Mouse (Mus musculus) hindbrain, embryonic 11.5 days (tissue): Measurements from ENCODE around the gene Nkiras2. TPM values are rescaled to one million over a fixed set of nuclear protein-coding genes. Genes with fewer than 3 reads are reported as not detected.
"Not testable (repeated sequence)": the region's sequence is repeated elsewhere in the genome, so short reads cannot be mapped to it uniquely, and the experiment has no call there.

Experiments
- ATAC-seq: fragments of 200-750 bp; cut with Nextera tagmentation; 2 replicates; pipeline ENCODE4 v1.8.0; 2017; ENCODE audit warnings: mild to moderate bottlenecking, moderate TSS enrichment, moderate library complexity; ENCODE audit not compliant: low FRiP score
- DNase-seq: peaks from one replicate; pipeline ENCODE4 v3.0.0-alpha.2; 2015; ENCODE audit warnings: low spot score
- H3K27ac ChIP-seq: fragments of 300-500 bp; sonication (generic); 2 replicates; pipeline ENCODE4 v1.5.1; 2014; ENCODE audit warnings: mild to moderate bottlenecking, low read depth, low read length
- H3K27me3 ChIP-seq: fragments of 300-500 bp; sonication (generic); 2 replicates; pipeline ENCODE4 v1.6.1; 2014; ENCODE audit warnings: mild to moderate bottlenecking, low read length, moderate library complexity, mixed read lengths; ENCODE audit not compliant: control insufficient read depth, insufficient read depth
- H3K36me3 ChIP-seq: fragments of 300-500 bp; sonication (generic); 2 replicates; pipeline ENCODE4 v1.6.1; 2014; ENCODE audit warnings: mild to moderate bottlenecking, low read length, moderate library complexity, mixed read lengths; ENCODE audit not compliant: control insufficient read depth, insufficient read depth
- H3K4me1 ChIP-seq: fragments of 300-500 bp; sonication (generic); replicated peaks from 2 replicates; pipeline ENCODE4 v1.6.1; 2014; ENCODE audit warnings: low read length, mixed read lengths; ENCODE audit not compliant: control insufficient read depth, insufficient read depth
- H3K4me2 ChIP-seq: fragments of 300-500 bp; sonication (generic); replicated peaks from 2 replicates; pipeline ENCODE4 v1.6.1; 2014; ENCODE audit warnings: mild to moderate bottlenecking, low read depth, low read length
- H3K4me3 ChIP-seq: fragments of 300-500 bp; sonication (generic); 2 replicates; pipeline ENCODE4 v1.5.1; 2014; ENCODE audit warnings: low read depth, low read length
- H3K9ac ChIP-seq: fragments of 300-500 bp; sonication (generic); 2 replicates; pipeline ENCODE4 v1.6.1; 2014; ENCODE audit warnings: low read depth, low read length
- H3K9me3 ChIP-seq: fragments of 300-500 bp; sonication (generic); 2 replicates; pipeline ENCODE4 v1.6.1; 2016; ENCODE audit warnings: low read length; ENCODE audit not compliant: control insufficient read depth
- WGBS: fragments of 180-500 bp; shearing (Covaris S2); extraction: QIAGEN DNeasy Blood & Tissue Kit; methylation state at CpG from one replicate; pipeline ENCODE4 v1.1.7; 2014; 5-methylcytosine and 5-hydroxymethylcytosine counted together
- polyA plus RNA-seq: library from polyadenylated mRNA; unstranded; fragments of >200 nt; fragmentation: Nextera tagmentation; extraction: Ambion mirVana; gene quantifications from 2 replicates; pipeline ENCODE4 v1.2.1, GENCODE M21; 2014

The Nkiras2 gene
- polyA plus RNA-seq, 1 experiment from 2014 or later = 109 TPM

DNA sequence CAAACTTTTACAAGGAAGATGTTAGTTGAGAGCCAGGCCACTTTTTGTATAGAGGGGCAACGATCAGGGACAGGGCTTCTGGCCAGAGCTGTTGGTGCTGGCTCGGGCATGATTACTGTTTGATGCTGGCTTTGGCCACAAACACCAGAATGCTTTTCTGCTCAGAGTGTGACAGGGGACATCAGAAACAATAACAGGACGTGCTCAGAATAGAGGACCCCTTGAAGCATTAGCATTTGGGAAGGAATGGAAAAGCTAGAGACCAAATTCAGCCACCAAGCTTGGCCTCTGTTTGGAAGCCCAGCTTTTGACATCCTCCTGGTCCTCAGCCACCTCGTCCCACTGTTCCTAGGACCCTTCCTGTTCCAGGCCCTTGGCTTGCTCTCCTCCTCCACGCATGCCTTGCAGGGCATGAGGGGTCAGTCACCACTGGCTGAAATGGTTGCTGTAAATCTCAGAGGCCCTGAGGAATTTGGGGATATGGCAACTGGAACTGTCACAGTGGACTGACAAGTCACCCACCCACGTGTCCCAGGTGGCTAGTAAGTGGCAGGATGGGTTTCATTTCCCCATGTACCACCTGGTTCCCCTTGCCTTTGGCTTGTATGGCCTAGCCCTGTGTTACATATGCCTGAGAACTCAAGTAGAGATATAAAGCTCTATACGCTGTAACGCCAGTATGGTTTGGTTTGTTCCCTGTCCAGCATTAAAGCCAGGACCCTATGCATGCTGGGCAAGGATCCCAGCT is 41.0 kb upstream of the Nkiras2 start:
- Histone ChIP-seq H3K4me3 (no peak overlapping the region), H3K36me3 (peaks cover 7% of the 10 kb centered on the region; the same call in 1 of the 2 replicates), H3K9ac (no peak overlapping the region), H3K27ac (no peak overlapping the region), H3K9me3 (no peaks in the 10 kb centered on the region), H3K4me2 (no peak overlapping the region), H3K27me3 (no peaks in the 10 kb centered on the region), H3K4me1 (peaks cover 3% of the 10 kb centered on the region; the same call in 1 of the 2 replicates)
- 89% methylated on average over 8 of the region's 8 CpGs for WGBS
- DNase-seq (no peak), ATAC-seq (no peak)

DNA sequence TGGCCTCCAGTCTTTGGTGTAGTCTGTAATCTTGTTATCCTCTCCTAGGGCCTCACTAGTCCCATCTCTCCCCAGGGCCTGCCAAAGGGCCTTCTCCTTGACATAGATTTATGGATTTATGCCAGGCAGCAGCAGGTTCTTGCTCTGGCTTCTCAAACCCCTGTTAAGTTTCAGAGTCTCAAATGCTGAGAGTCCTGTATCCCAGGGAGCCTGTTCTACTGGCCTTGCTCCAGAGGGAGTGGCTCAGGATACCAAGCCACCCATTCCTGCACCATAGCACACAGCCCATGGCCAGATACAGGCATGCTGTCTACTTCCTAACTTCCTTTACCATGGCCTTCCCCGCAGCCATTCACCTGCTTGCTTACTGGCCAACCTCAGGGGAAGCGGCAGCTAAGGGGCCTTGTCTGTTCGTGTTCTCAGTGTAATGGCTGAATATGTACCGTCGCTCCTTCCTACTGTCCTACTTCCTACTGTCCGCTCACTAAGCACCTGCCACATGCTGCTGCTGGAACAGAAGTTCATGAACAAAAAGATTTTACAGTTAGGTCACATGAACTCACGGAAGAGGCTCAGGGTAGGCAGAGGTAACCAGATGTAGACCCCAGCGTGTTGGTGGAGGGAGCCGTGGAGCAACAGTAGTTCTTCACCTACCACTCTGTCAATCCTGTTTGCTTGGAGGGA is 39.8 kb upstream of the Nkiras2 start:
- no peak for ATAC-seq
- peaks cover 17% of the 10 kb centered on the region for H3K36me3 ChIP-seq
- H3K9ac ChIP-seq = no peak overlapping the region
- H3K4me1 ChIP-seq = peaks cover 3% of the 10 kb centered on the region; the same call in 1 of the 2 replicates
- H3K4me2 ChIP-seq = no peak overlapping the region
- H3K27ac ChIP-seq = no peak overlapping the region
- H3K9me3 ChIP-seq = no peaks in the 10 kb centered on the region
- no peak overlapping the region for H3K4me3 ChIP-seq
- H3K27me3 ChIP-seq = no peaks in the 10 kb centered on the region
- WGBS = 93% methylated on average over 9 of the region's 9 CpGs
- DNase-seq = no peak

DNA sequence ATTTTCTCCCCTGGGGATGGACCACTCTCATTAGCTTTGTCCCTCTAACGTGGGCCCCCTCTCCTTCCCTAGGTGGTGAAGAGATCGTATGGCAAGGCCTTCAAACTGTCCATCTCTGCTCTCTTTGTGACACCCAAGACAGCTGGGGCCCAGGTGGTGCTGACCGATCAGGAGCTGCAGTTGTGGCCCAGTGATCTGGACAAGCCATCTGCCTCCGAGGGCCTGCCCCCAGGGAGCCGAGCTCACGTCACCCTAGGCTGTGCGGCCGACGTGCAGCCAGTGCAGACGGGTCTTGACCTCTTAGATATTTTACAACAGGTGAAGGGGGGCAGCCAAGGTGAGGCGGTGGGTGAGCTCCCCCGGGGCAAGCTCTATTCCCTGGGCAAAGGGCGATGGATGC is 38.8 kb upstream of the Nkiras2 start:
- WGBS = 83% methylated on average over 13 of the region's 13 CpGs
- no peak overlapping the region for H3K4me2 ChIP-seq
- H3K27ac ChIP-seq = no peak overlapping the region
- DNase-seq = no peak
- no peak for ATAC-seq
- H3K36me3 ChIP-seq = peaks cover 26% of the 10 kb centered on the region
- no peak overlapping the region for H3K9ac ChIP-seq
- peaks cover 3% of the 10 kb centered on the region; the same call in 1 of the 2 replicates for H3K4me1 ChIP-seq
- no peaks in the 10 kb centered on the region for H3K9me3 ChIP-seq
- no peaks in the 10 kb centered on the region for H3K27me3 ChIP-seq
- H3K4me3 ChIP-seq = no peak overlapping the region

DNA sequence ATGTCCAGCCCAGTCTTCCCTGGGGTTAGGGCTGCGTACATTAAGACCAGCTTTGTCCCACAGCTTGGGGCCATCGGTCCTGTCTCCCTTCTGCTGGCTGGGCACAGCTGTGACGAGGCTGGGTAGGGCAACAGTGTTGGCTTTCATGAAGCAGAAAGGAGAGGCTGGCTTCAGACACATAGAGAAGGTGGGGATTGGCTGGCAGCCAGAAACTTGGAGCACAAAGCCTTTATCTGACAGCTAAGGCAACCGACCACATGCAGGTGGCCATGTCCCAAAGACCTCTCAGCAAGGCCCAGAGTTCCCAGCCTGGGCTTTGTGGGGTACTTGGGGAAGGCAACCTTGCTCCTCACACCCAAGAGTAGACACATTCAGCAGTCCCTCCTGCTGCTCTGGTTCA is 37.3 kb upstream of the Nkiras2 start:
- 92% methylated on average over 4 of the region's 4 CpGs for WGBS
- H3K36me3 ChIP-seq = peaks cover 33% of the 10 kb centered on the region
- no peak overlapping the region for H3K27ac ChIP-seq
- H3K27me3 ChIP-seq = no peaks in the 10 kb centered on the region
- H3K4me2 ChIP-seq = no peak overlapping the region
- no peak overlapping the region for H3K9ac ChIP-seq
- H3K4me1 ChIP-seq = no peaks in the 10 kb centered on the region
- H3K9me3 ChIP-seq = no peaks in the 10 kb centered on the region
- ATAC-seq (no peak), DNase-seq (no peak)
- no peak overlapping the region for H3K4me3 ChIP-seq

DNA sequence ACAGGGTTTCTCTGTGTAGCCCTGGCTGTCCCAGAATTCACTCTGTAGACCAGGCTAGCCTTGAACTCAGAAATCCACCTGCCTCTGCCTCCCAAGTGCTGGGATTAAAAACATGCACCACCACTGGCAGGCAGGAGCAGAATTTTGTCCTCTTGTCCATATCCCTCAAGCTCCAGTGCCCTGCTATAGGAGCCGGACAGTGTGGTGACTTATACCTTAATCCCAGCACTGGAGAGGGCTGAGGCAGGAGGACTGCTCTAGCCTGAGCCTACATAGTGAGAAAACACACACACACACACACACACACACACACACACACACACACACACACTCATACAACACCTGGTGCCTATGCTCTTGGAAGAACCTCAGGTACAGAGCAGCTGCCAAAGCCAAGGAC is 36.6 kb upstream of the Nkiras2 start:
- not testable (repeated sequence) for DNase-seq, H3K27ac ChIP-seq, H3K9ac ChIP-seq, H3K27me3 ChIP-seq, H3K9me3 ChIP-seq, H3K4me2 ChIP-seq, H3K4me3 ChIP-seq, H3K4me1 ChIP-seq, ATAC-seq
- 100% methylated on average over 1 of the region's 1 CpGs for WGBS
- peaks cover 36% of the 10 kb centered on the region for H3K36me3 ChIP-seq

DNA sequence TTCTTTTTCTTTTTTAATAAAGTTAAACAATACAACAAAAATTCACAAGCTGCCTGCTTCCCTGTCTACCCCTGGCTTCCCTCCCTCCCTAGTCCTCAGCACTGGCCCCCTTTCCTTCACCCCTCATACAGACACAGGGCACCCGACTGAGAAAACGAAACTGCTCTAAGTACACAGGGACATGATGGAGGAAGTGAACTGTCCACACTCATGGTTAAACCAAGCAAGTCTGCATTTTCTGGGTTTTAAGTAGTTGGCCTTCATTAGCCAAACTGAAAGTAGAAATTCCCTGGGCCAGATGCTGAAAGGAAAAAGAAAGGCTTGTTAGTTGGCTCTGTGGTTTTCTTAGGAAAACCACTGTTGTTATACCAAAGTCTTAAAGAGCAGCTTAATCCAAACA is 36.2 kb upstream of the Nkiras2 start:
- no peaks in the 10 kb centered on the region for H3K9me3 ChIP-seq
- no peaks in the 10 kb centered on the region for H3K4me1 ChIP-seq
- DNase-seq (no peak), ATAC-seq (no peak)
- H3K27ac ChIP-seq = no peak overlapping the region
- H3K4me2 ChIP-seq = no peak overlapping the region
- H3K36me3 ChIP-seq = peaks cover 37% of the 10 kb centered on the region
- H3K9ac ChIP-seq = no peak overlapping the region
- H3K27me3 ChIP-seq = no peaks in the 10 kb centered on the region
- no peak overlapping the region for H3K4me3 ChIP-seq
- 95% methylated on average over 2 of the region's 2 CpGs for WGBS

DNA sequence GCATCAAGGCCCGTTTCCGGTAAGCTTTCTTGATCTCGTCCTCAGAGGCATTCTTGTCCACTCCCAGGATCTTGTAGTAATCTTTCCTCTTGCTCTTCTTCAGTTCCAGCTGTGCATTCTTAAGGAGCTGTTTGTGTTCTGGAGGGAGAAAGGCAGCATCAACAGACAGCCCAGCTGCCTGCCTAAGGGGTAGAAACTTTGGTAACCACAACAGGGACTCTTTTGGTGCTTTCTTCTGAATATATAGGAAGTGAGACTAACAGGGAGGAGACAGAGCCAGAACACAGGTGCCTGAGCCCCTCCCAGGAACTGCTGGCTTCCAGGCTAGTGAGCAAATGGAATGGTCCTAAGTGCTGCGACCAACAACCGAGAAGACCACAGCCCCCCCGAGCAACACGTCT is 34.5 kb upstream of the Nkiras2 start:
- no peaks in the 10 kb centered on the region for H3K27me3 ChIP-seq
- no peak overlapping the region for H3K9ac ChIP-seq
- no peak overlapping the region for H3K27ac ChIP-seq
- no peak overlapping the region for H3K4me2 ChIP-seq
- no peaks in the 10 kb centered on the region for H3K9me3 ChIP-seq
- peaks cover 39% of the 10 kb centered on the region for H3K36me3 ChIP-seq
- H3K4me3 ChIP-seq = no peak overlapping the region
- WGBS = 89% methylated on average over 7 of the region's 7 CpGs
- H3K4me1 ChIP-seq = no peaks in the 10 kb centered on the region
- ATAC-seq = no peak
- DNase-seq = no peak

DNA sequence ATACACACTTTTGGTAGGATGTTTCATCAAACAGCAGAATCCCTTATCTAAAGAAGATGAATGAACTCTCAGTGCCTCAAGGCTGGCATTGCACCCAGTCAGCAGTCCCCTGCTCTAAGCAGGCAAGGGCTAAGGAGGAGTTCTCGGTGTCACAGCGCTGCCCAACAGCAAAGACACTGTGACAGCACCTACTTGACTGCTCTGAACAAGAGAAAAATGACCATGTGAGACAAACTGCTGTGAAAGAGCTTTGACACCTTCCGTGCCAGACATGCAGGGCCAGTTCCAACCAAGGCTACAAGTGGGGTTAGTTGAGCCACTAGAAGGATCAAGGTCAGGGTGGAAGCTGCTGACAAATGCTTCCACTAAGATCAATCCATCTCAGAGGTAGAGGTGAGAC is 33.9 kb upstream of the Nkiras2 start:
- H3K27me3 ChIP-seq = no peaks in the 10 kb centered on the region
- H3K4me3 ChIP-seq = no peak overlapping the region
- H3K27ac ChIP-seq = no peak overlapping the region
- no peak for ATAC-seq
- no peak overlapping the region for H3K9ac ChIP-seq
- H3K9me3 ChIP-seq = no peaks in the 10 kb centered on the region
- over 99% methylated on average over 3 of the region's 3 CpGs for WGBS
- no peak for DNase-seq
- no peak overlapping the region for H3K4me2 ChIP-seq
- H3K36me3 ChIP-seq = peaks cover 42% of the 10 kb centered on the region
- H3K4me1 ChIP-seq = no peaks in the 10 kb centered on the region

DNA sequence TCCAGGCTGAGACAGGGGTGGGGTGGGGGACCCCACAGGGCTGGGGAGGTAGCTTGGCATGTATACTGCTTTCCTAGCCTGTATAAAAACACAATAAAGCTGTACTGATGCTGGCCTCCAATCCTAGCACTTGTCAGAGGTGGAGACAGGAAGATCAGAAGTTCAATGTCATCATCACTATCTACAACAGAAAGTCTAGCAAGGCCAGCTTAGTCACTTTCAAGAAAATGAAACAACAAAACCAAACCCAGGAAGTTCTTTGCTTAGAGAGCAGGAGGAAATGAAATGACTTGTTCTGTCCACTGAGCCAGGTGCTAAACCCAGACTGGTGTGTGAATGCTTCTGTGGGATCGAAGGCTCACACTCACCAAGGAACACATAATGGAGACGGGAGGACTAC is 30.6 kb upstream of the Nkiras2 start:
- no peaks in the 10 kb centered on the region for H3K4me1 ChIP-seq
- no peak for ATAC-seq
- no peaks in the 10 kb centered on the region for H3K27me3 ChIP-seq
- H3K9me3 ChIP-seq = no peaks in the 10 kb centered on the region
- H3K36me3 ChIP-seq = peaks cover 34% of the 10 kb centered on the region
- H3K4me2 ChIP-seq = no peak overlapping the region
- no peak overlapping the region for H3K4me3 ChIP-seq
- no peak overlapping the region for H3K27ac ChIP-seq
- H3K9ac ChIP-seq = no peak overlapping the region
- WGBS = 96% methylated on average over 2 of the region's 2 CpGs
- DNase-seq = no peak
